Mouse (Mus musculus) heart, embryonic 10.5 days (tissue): Measurements from ENCODE around the gene Zfp941. TPM values are rescaled to one million over a fixed set of nuclear protein-coding genes. Genes with fewer than 3 reads are reported as not detected.
A peak's percentile ranks its signal among the peaks of the same experiment; 100 is the strongest.

ENCODE experiments used
- DNase-seq: peaks from one replicate; pipeline ENCODE4 v3.0.0-alpha.2; 2017; ENCODE audit warnings: low spot score
- H3K27ac ChIP-seq: fragments of 300-500 bp; sonication (generic); 2 replicates; pipeline ENCODE4 v1.5.1; 2016; ENCODE audit warnings: mild to moderate bottlenecking
- H3K27me3 ChIP-seq: fragments of 300-500 bp; sonication (generic); 2 replicates; pipeline ENCODE4 v1.6.1; 2016; ENCODE audit warnings: mild to moderate bottlenecking; ENCODE audit not compliant: poor library complexity, insufficient read depth, severe bottlenecking
- H3K36me3 ChIP-seq: fragments of 300-500 bp; sonication (generic); 2 replicates; pipeline ENCODE4 v1.6.1; 2016; ENCODE audit warnings: mild to moderate bottlenecking, moderate library complexity
- H3K4me1 ChIP-seq: fragments of 300-500 bp; sonication (generic); 2 replicates; pipeline ENCODE4 v1.6.1; 2016; ENCODE audit warnings: mild to moderate bottlenecking
- H3K4me3 ChIP-seq: fragments of 300-500 bp; sonication (generic); 2 replicates; pipeline ENCODE4 v1.5.1; 2016; ENCODE audit warnings: mild to moderate bottlenecking, moderate library complexity
- H3K9me3 ChIP-seq: fragments of 300-500 bp; sonication (generic); 2 replicates; pipeline ENCODE4 v1.6.1; 2016; ENCODE audit warnings: mild to moderate bottlenecking, moderate library complexity
- WGBS: fragments of 180-500 bp; shearing (Covaris S2); methylation state at CpG from one replicate; pipeline ENCODE4 v1.1.7; 2016; 5-methylcytosine and 5-hydroxymethylcytosine counted together
- polyA plus RNA-seq: library from polyadenylated mRNA; unstranded; fragments of >200 nt; fragmentation: Nextera tagmentation; extraction: Ambion mirVana; gene quantifications from 2 replicates; pipeline ENCODE4 v1.2.1, GENCODE M21; 2016

Gene Zfp941
- polyA plus RNA-seq, 1 experiment from 2014 or later, result 1.0 TPM

- no peak within 1 kb of the TSS for H3K4me3 ChIP-seq
- peaks cover 8% of the 10 kb centered on the region for H3K4me1 ChIP-seq
- no peak within 1 kb of the TSS for H3K27ac ChIP-seq
- WGBS, result 40% methylated on average over 20 of the region's 20 CpGs
- no peak for DNase-seq
- H3K27me3 ChIP-seq, result peaks cover 55% of the 10 kb centered on the region
- H3K36me3 ChIP-seq, result no peaks in the 10 kb centered on the region
- no peaks in the 10 kb centered on the region for H3K9me3 ChIP-seq
Measured at GRCm38 (mm10) chr7:140834968-140835757, 13.2 kb upstream of the Zfp941 start, which contains the start of gene Urah. Gene Urah, plus strand, starts transcription at chr7:140835018.

- Histone ChIP-seq H3K9me3 (no peaks in the 10 kb centered on the region), H3K36me3 (no peaks in the 10 kb centered on the region), H3K4me1 (peaks cover 8% of the 10 kb centered on the region), H3K4me3 (no peak overlapping the region), H3K27me3 (peaks cover 46% of the 10 kb centered on the region), H3K27ac (no peak overlapping the region)
- WGBS, result 82% methylated on average over 4 of the region's 4 CpGs
- no peak for DNase-seq
Measured at GRCm38 (mm10) chr7:140833341-140833740, 11.4 kb upstream of the Zfp941 start.

GRCm38 (mm10) chr7:140831447-140831846, 9.5 kb upstream of the Zfp941 start:
- Histone ChIP-seq H3K36me3 (no peaks in the 10 kb centered on the region), H3K9me3 (no peaks in the 10 kb centered on the region), H3K27ac (no peak overlapping the region), H3K4me1 (peaks cover 8% of the 10 kb centered on the region), H3K27me3 (peaks cover 40% of the 10 kb centered on the region), H3K4me3 (no peak overlapping the region)
- WGBS, result 70% methylated on average over 6 of the region's 6 CpGs
- no peak for DNase-seq

GRCm38 (mm10) chr7:140828171-140828881, 6.3 kb upstream of the Zfp941 start:
- peaks cover 16% of the 10 kb centered on the region for H3K27me3 ChIP-seq
- H3K36me3 ChIP-seq, result no peaks in the 10 kb centered on the region
- H3K9me3 ChIP-seq, result no peaks in the 10 kb centered on the region
- 35% methylated on average over 8 of the region's 8 CpGs for WGBS
- no peak for DNase-seq
- H3K4me1 ChIP-seq, result no peaks in the 10 kb centered on the region
- H3K27ac ChIP-seq, result no peak overlapping the region
- no peak overlapping the region for H3K4me3 ChIP-seq

- Histone ChIP-seq H3K9me3 (no peaks in the 10 kb centered on the region), H3K27ac (no peak overlapping the region), H3K4me3 (no peak overlapping the region), H3K36me3 (no peaks in the 10 kb centered on the region), H3K27me3 (peaks cover 10% of the 10 kb centered on the region), H3K4me1 (peaks cover 8% of the 10 kb centered on the region; the same call in 1 of the 2 replicates)
- WGBS, result 91% methylated on average over 4 of the region's 4 CpGs
- DNase-seq, result no peak
Measured at GRCm38 (mm10) chr7:140822731-140823130, 753 bp upstream of the Zfp941 start.

- Histone ChIP-seq H3K27ac (no peak overlapping the region), H3K4me1 (peaks cover 8% of the 10 kb centered on the region; the same call in 1 of the 2 replicates), H3K36me3 (no peaks in the 10 kb centered on the region), H3K27me3 (peaks cover 3% of the 10 kb centered on the region; the same call in 1 of the 2 replicates), H3K9me3 (no peaks in the 10 kb centered on the region), H3K4me3 (peak overlapping the region; percentile 62)
- DNase-seq, result no peak
- 53% methylated on average over 5 of the region's 5 CpGs for WGBS
Measured at GRCm38 (mm10) chr7:140821305-140821652, 699 bp downstream of the Zfp941 start.

GRCm38 (mm10) chr7:140820173-140820572, 1.8 kb downstream of the Zfp941 start:
- Histone ChIP-seq H3K27me3 (peaks cover 3% of the 10 kb centered on the region; the same call in 1 of the 2 replicates), H3K36me3 (no peaks in the 10 kb centered on the region), H3K4me1 (peaks cover 8% of the 10 kb centered on the region; the same call in 1 of the 2 replicates), H3K27ac (no peak overlapping the region), H3K4me3 (no peak overlapping the region), H3K9me3 (no peaks in the 10 kb centered on the region)
- DNase-seq, result no peak
- 74% methylated on average over 4 of the region's 4 CpGs for WGBS

GRCm38 (mm10) chr7:140812850-140813249, 9.1 kb downstream of the Zfp941 start:
- H3K27me3 ChIP-seq, result no peaks in the 10 kb centered on the region
- H3K9me3 ChIP-seq, result no peaks in the 10 kb centered on the region
- H3K4me3 ChIP-seq, result no peak overlapping the region
- H3K4me1 ChIP-seq, result no peaks in the 10 kb centered on the region
- DNase-seq, result no peak
- WGBS, result 86% methylated on average over 12 of the region's 12 CpGs
- peaks cover 7% of the 10 kb centered on the region for H3K36me3 ChIP-seq
- no peak overlapping the region for H3K27ac ChIP-seq

- 81% methylated on average over 13 of the region's 13 CpGs for WGBS
- no peak for DNase-seq
- H3K27me3 ChIP-seq, result no peaks in the 10 kb centered on the region
- H3K4me1 ChIP-seq, result no peaks in the 10 kb centered on the region
- no peak overlapping the region for H3K27ac ChIP-seq
- H3K36me3 ChIP-seq, result peaks cover 7% of the 10 kb centered on the region
- no peak overlapping the region for H3K4me3 ChIP-seq
- no peaks in the 10 kb centered on the region for H3K9me3 ChIP-seq
Measured at GRCm38 (mm10) chr7:140811714-140812113, 10.3 kb downstream of the Zfp941 start.

GRCm38 (mm10) chr7:140810496-140810895, 11.5 kb downstream of the Zfp941 start:
- WGBS, result 88% methylated on average over 6 of the region's 6 CpGs
- DNase-seq, result no peak
- Histone ChIP-seq H3K9me3 (no peaks in the 10 kb centered on the region), H3K4me1 (no peaks in the 10 kb centered on the region), H3K27me3 (no peaks in the 10 kb centered on the region), H3K27ac (no peak overlapping the region), H3K36me3 (peaks cover 7% of the 10 kb centered on the region), H3K4me3 (no peak overlapping the region)

- no peaks in the 10 kb centered on the region for H3K4me1 ChIP-seq
- WGBS, result 11% methylated on average over 1 of the region's 1 CpGs
- H3K36me3 ChIP-seq, result no peaks in the 10 kb centered on the region
- H3K27me3 ChIP-seq, result no peaks in the 10 kb centered on the region
- H3K4me3 ChIP-seq, result no peak overlapping the region
- no peaks in the 10 kb centered on the region for H3K9me3 ChIP-seq
- no peak overlapping the region for H3K27ac ChIP-seq
- no peak for DNase-seq
Measured at GRCm38 (mm10) chr7:140805704-140806103, 16.3 kb downstream of the Zfp941 start.

- Histone ChIP-seq H3K27ac (no peak overlapping the region), H3K4me1 (no peaks in the 10 kb centered on the region), H3K27me3 (no peaks in the 10 kb centered on the region), H3K4me3 (no peak overlapping the region), H3K36me3 (no peaks in the 10 kb centered on the region), H3K9me3 (no peaks in the 10 kb centered on the region)
- 75% methylated on average over 6 of the region's 6 CpGs for WGBS
- no peak for DNase-seq
Measured at GRCm38 (mm10) chr7:140802629-140803028, 19.3 kb downstream of the Zfp941 start.

- no peak overlapping the region for H3K27ac ChIP-seq
- no peaks in the 10 kb centered on the region for H3K9me3 ChIP-seq
- H3K4me3 ChIP-seq, result no peak overlapping the region
- H3K36me3 ChIP-seq, result no peaks in the 10 kb centered on the region
- no peak for DNase-seq
- 55% methylated on average over 2 of the region's 2 CpGs for WGBS
- no peaks in the 10 kb centered on the region for H3K4me1 ChIP-seq
- no peaks in the 10 kb centered on the region for H3K27me3 ChIP-seq
Measured at GRCm38 (mm10) chr7:140798212-140798611, 23.8 kb downstream of the Zfp941 start.
